16 mouse cellular contexts compared by ENCODE assay signal in the genomic region with DNA sequence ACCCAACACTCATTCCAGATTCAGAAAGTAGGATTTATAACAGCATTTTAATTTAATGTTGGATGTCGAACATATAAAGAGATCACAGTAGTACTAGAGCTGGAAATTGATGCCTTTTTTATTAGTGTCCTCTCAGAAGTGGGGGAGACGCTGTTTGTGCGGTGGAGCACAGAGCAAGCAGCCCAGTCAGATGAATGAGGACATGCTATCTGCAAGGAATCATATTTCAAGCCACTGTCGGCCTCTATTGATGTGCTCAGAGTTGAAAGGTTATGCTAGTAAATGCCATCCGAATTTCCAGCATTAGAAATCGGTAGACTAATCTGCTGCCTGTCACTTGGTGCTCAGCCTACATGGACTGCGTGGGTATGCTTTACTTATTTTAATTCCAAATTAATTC.
A peak's percentile ranks its signal among the peaks of the same experiment; 100 is the strongest.
DNase-seq lines count a peak whose midpoint lies in the region; ATAC-seq and TF ChIP-seq lines count a peak whose summit lies in the region.
"Had no signal": no experiment of that assay in that cellular context is flagged by ENCODE, and none has a peak within 500 bp of the region (broad histone marks: within the 10 kb centered on the region; RNA-seq: fewer than 3 reads in every experiment).

No protein-coding gene starts in this region.

- H3K9me3 ChIP-seq in embryonic facial prominence, embryonic 11.5 days (replicated peaks; ENCODE audit: control insufficient read depth, low read length) = no peaks in the 10 kb centered on the region
- H3K9me3 ChIP-seq in embryonic facial prominence, embryonic 10.5 days = no peaks in the 10 kb centered on the region
- no peaks in the 10 kb centered on the region for H3K9me3 ChIP-seq in liver, embryonic 13.5 days (replicated peaks)
- no peaks in the 10 kb centered on the region for H3K9me3 ChIP-seq in neural tube, embryonic 14.5 days (ENCODE audit: control insufficient read depth, low read length)
- no peaks in the 10 kb centered on the region for H3K9me3 ChIP-seq in lung, postnatal 0 days (ENCODE audit: low read length)
- H3K9me3 ChIP-seq: limb, embryonic 10.5 days had no signal

- 23% methylated on average over 7 of the region's 7 CpGs for whole genome bisulfite sequencing in embryonic facial prominence, embryonic 11.5 days
- 37% methylated on average over 7 of the region's 7 CpGs for WGBS in embryonic facial prominence, embryonic 10.5 days
- WGBS in liver, embryonic 13.5 days (ENCODE audit: insufficient replicate concordance) = 62% methylated on average over 7 of the region's 7 CpGs
- WGBS in neural tube, embryonic 14.5 days = 13% methylated on average over 7 of the region's 7 CpGs
- WGBS in lung, postnatal 0 days = 30% methylated on average over 7 of the region's 7 CpGs

- no peak for ATAC-seq in embryonic facial prominence, embryonic 11.5 days (replicated peaks; ENCODE audit: insufficient number of reproducible peaks, low FRiP score, low TSS enrichment, low read depth)
- ATAC-seq in liver, embryonic 13.5 days (ENCODE audit: low read depth) = no peak
- ATAC-seq in neural tube, embryonic 14.5 days (ENCODE audit: low read depth) = peak; percentile 48; the same call in 1 of the 2 replicates
- ATAC-seq in lung, postnatal 0 days = no peak

- DNase-seq in embryonic facial prominence, embryonic 11.5 days (ENCODE audit: low spot score) = peak; percentile 32
- DNase-seq in embryonic facial prominence, embryonic 10.5 days (ENCODE audit: low spot score) = no peak
- DNase-seq in liver, embryonic 13.5 days = no peak
- DNase-seq in liver = no peak
- peak; percentile 37 for DNase-seq in embryo, embryonic 9.5 days (ENCODE audit: extremely low spot score)
- no peak for DNase-seq in lung, postnatal 0 days (ENCODE audit: low spot score)
- DNase-seq in lung, postnatal 36 days = no peak
- DNase-seq: B cell, adult 2 months; cerebellum, adult 18-20 months; gastrocnemius, postnatal 25 days; kidney, postnatal 4 days; right cerebral cortex, postnatal 25 days; thymus, adult 18-20 months had no signal

- H3K4me1 ChIP-seq in embryonic facial prominence, embryonic 11.5 days (ENCODE audit: control insufficient read depth, insufficient read depth, low read length) = no peaks in the 10 kb centered on the region
- H3K4me1 ChIP-seq in embryonic facial prominence, embryonic 10.5 days = peaks cover 17% of the 10 kb centered on the region
- H3K4me1 ChIP-seq in liver, embryonic 13.5 days (replicated peaks) = peaks cover 71% of the 10 kb centered on the region
- H3K4me1 ChIP-seq in neural tube, embryonic 14.5 days (ENCODE audit: control insufficient read depth, insufficient read depth, low read length) = peaks cover 25% of the 10 kb centered on the region
- H3K4me1 ChIP-seq in lung, postnatal 0 days (ENCODE audit: insufficient read depth, low read depth, low read length) = no peaks in the 10 kb centered on the region

- no peak overlapping the region for H3K9ac ChIP-seq in embryonic facial prominence, embryonic 11.5 days (replicated peaks; ENCODE audit: low read length)
- peak overlapping the region; percentile 61; the same call in 1 of the 2 replicates for H3K9ac ChIP-seq in liver, embryonic 13.5 days
- H3K9ac ChIP-seq in neural tube, embryonic 14.5 days (replicated peaks; ENCODE audit: low read depth, low read length) = no peak overlapping the region
- no peak overlapping the region for H3K9ac ChIP-seq in lung, postnatal 0 days (replicated peaks; ENCODE audit: low read depth)

- no peaks in the 10 kb centered on the region for H3K36me3 ChIP-seq in embryonic facial prominence, embryonic 11.5 days (replicated peaks; ENCODE audit: control insufficient read depth, insufficient read depth, low read depth, low read length)
- no peaks in the 10 kb centered on the region for H3K36me3 ChIP-seq in embryonic facial prominence, embryonic 10.5 days (replicated peaks)
- no peaks in the 10 kb centered on the region for H3K36me3 ChIP-seq in liver, embryonic 13.5 days
- no peaks in the 10 kb centered on the region for H3K36me3 ChIP-seq in neural tube, embryonic 14.5 days (ENCODE audit: control insufficient read depth, insufficient read depth, low read length)
- H3K36me3 ChIP-seq in lung, postnatal 0 days (ENCODE audit: insufficient read depth, low read length) = no peaks in the 10 kb centered on the region
- H3K36me3 ChIP-seq: limb, embryonic 10.5 days had no signal

- H3K4me3 ChIP-seq in embryonic facial prominence, embryonic 11.5 days (ENCODE audit: low read depth, low read length) = no peak overlapping the region
- H3K4me3 ChIP-seq in embryonic facial prominence, embryonic 10.5 days = no peak overlapping the region
- no peak overlapping the region for H3K4me3 ChIP-seq in liver, embryonic 13.5 days (replicated peaks)
- no peak overlapping the region for H3K4me3 ChIP-seq in neural tube, embryonic 14.5 days (ENCODE audit: low read depth, low read length)
- no peak overlapping the region for H3K4me3 ChIP-seq in lung, postnatal 0 days (ENCODE audit: low read depth, low read length)
- H3K4me3 ChIP-seq: limb, embryonic 10.5 days had no signal

- no peak overlapping the region for H3K4me2 ChIP-seq in embryonic facial prominence, embryonic 11.5 days (ENCODE audit: low read depth, low read length)
- H3K4me2 ChIP-seq in liver, embryonic 13.5 days = no peak overlapping the region
- no peak overlapping the region for H3K4me2 ChIP-seq in neural tube, embryonic 14.5 days (ENCODE audit: low read depth, low read length)
- no peak overlapping the region for H3K4me2 ChIP-seq in lung, postnatal 0 days (replicated peaks; ENCODE audit: low read depth, low read length)
- H3K4me2 ChIP-seq: heart, embryonic 11.5 days had no signal

- no peak overlapping the region for H3K27ac ChIP-seq in embryonic facial prominence, embryonic 11.5 days (replicated peaks; ENCODE audit: low read depth, low read length)
- H3K27ac ChIP-seq in embryonic facial prominence, embryonic 10.5 days (replicated peaks) = no peak overlapping the region
- peak overlapping the region; percentile 93 for H3K27ac ChIP-seq in liver, embryonic 13.5 days
- no peak overlapping the region for H3K27ac ChIP-seq in neural tube, embryonic 14.5 days (ENCODE audit: low read depth, low read length)
- H3K27ac ChIP-seq in lung, postnatal 0 days (ENCODE audit: low read length) = no peak overlapping the region
- H3K27ac ChIP-seq: limb, embryonic 10.5 days had no signal

- TF ChIP-seq CTCF in lung, postnatal 0 days (IDR thresholded peaks at IDR 0.05) = no peak

- TF ChIP-seq EP300 in lung, postnatal 0 days (IDR thresholded peaks at IDR 0.05) = no peak

- no peaks in the 10 kb centered on the region for H3K27me3 ChIP-seq in embryonic facial prominence, embryonic 11.5 days (ENCODE audit: control insufficient read depth, insufficient read depth, low read length)
- no peaks in the 10 kb centered on the region for H3K27me3 ChIP-seq in embryonic facial prominence, embryonic 10.5 days (replicated peaks; ENCODE audit: low read depth, poor library complexity, severe bottlenecking)
- H3K27me3 ChIP-seq in liver, embryonic 13.5 days = no peaks in the 10 kb centered on the region
- no peaks in the 10 kb centered on the region for H3K27me3 ChIP-seq in neural tube, embryonic 14.5 days (ENCODE audit: control insufficient read depth, insufficient read depth, low read length)
- no peaks in the 10 kb centered on the region for H3K27me3 ChIP-seq in lung, postnatal 0 days (replicated peaks; ENCODE audit: insufficient read depth, low read length)

Comparison
In these comparisons a context has a peak if more than half of its experiments do, and no peak if none do; other contexts are left out.
1. DNase-seq: peak in embryonic facial prominence, embryonic 11.5 days (single experiment) and embryo, embryonic 9.5 days (single experiment); none in embryonic facial prominence, embryonic 10.5 days (single experiment), liver, embryonic 13.5 days (single experiment), liver (single experiment), lung, postnatal 0 days (single experiment) and lung, postnatal 36 days (single experiment).